Mouse (Mus musculus) embryo, embryonic 10 days (tissue): ENCODE results near the gene Edn1.

Source experiments
- DNase-seq: peaks from one replicate; pipeline ENCODE4 v3.0.0-alpha.2; 2015; ENCODE audit warnings: low spot score

The Edn1 gene

GRCm38 (mm10) chr13:42315628-42316027 lies 14.4 kb downstream of the Edn1 start:
- DNase-seq = no peak

GRCm38 (mm10) chr13:42317808-42318207 lies 16.5 kb downstream of the Edn1 start:
- no peak for DNase-seq

GRCm38 (mm10) chr13:42328576-42328975 lies 27.3 kb downstream of the Edn1 start:
- no peak for DNase-seq

GRCm38 (mm10) chr13:42331104-42331503 lies 29.8 kb downstream of the Edn1 start:
- no peak for DNase-seq

- DNase-seq = no peak
Measured at GRCm38 (mm10) chr13:42334981-42335380, 33.7 kb downstream of the Edn1 start.

GRCm38 (mm10) chr13:42336414-42336813 lies 35.1 kb downstream of the Edn1 start:
- DNase-seq = no peak

GRCm38 (mm10) chr13:42337072-42337471 lies 35.8 kb downstream of the Edn1 start:
- DNase-seq = no peak

GRCm38 (mm10) chr13:42339466-42339865 lies 38.2 kb downstream of the Edn1 start:
- no peak for DNase-seq

GRCm38 (mm10) chr13:42341871-42342532 lies 40.7 kb downstream of the Edn1 start:
- DNase-seq = no peak

GRCm38 (mm10) chr13:42345439-42345838 lies 44.2 kb downstream of the Edn1 start:
- no peak for DNase-seq

- DNase-seq = no peak
Measured at GRCm38 (mm10) chr13:42346414-42346813, 45.1 kb downstream of the Edn1 start.

GRCm38 (mm10) chr13:42351675-42352074 lies 50.4 kb downstream of the Edn1 start:
- DNase-seq = no peak
